Comparison of ENCODE assay signal across 8 mouse cellular contexts in genomic region chr3:123234191-123234836, GRCm38 (mm10). TPM values are rescaled to one million over a fixed set of nuclear protein-coding genes. Genes with fewer than 3 reads are reported as not detected.
DNase-seq lines count a peak whose midpoint lies in the region; ATAC-seq and TF ChIP-seq lines count a peak whose summit lies in the region.

No protein-coding gene starts in this region.

- H3K27ac ChIP-seq in CH12.LX (ENCODE audit: insufficient read depth, low read depth) = no peak overlapping the region

- H3K9me3 ChIP-seq in CH12.LX (replicated peaks; ENCODE audit: low read length) = peaks cover 3% of the 10 kb centered on the region

- peak overlapping the region; percentile 51 for H3K4me2 ChIP-seq in CH12.LX (ENCODE audit: insufficient read depth, low read depth, poor library complexity, severe bottlenecking)

- intact Hi-C loops in heart, postnatal 25 days (cut with DNase I) = loop anchor here (5.0 kb wide), 1 partner anchor 42 kb away; no protein-coding TSS in a partner anchor
- intact Hi-C loops in heart, postnatal 14 days (cut with DNase I) = loop anchor here (1.0 to 10.0 kb wide), 3 partner anchors 66 to 120 kb away; no protein-coding TSS in a partner anchor

- TF ChIP-seq POLR2A in CH12.LX (IDR thresholded peaks at IDR 0.05; ENCODE audit: low read depth, low read length) = no peak

- peak; percentile 91 for TF ChIP-seq RAD21 in CH12.LX (IDR thresholded peaks at IDR 0.05; ENCODE audit: low read depth, low read length)

- H3K27me3 ChIP-seq in CH12.LX (replicated peaks) = no peaks in the 10 kb centered on the region

- no peak for TF ChIP-seq EP300 in CH12.LX (IDR thresholded peaks at IDR 0.05; ENCODE audit: low read length)

- H3K9ac ChIP-seq in CH12.LX (ENCODE audit: insufficient read depth, low read depth) = no peak overlapping the region; the same call in 1 of the 2 replicates

- H3K4me3 ChIP-seq in CH12.LX (replicated peaks in 1 of 3; ENCODE audit: low read depth in 2 of 3, low read length in 2 of 3, poor library complexity in 1 of 3) = no peak overlapping the region

- peak; percentile 96 for DNase-seq in heart, adult 11 months
- DNase-seq in heart, postnatal 25 days (ENCODE audit: low spot score) = no peak
- peak; percentile 51 for DNase-seq in CH12.LX (ENCODE audit: extremely low read depth)
- DNase-seq in embryo, embryonic 10.5 days (ENCODE audit: low spot score) = peak; percentile 59
- peak; percentile 31 to 60 for DNase-seq in heart, postnatal 14 days
- peak; percentile 28 for DNase-seq in layer of hippocampus, adult 9-11 months
- peak; percentile 17 for DNase-seq in thymus, postnatal 4 days

- in situ Hi-C loops in CH12.LX (cut with MboI; ENCODE audit: low pct_ligation_motif_present, low pct_unique_long_range_greater_than_20kb, low sequenced_read_pairs) = loop anchor here (10.0 kb wide), 2 partner anchors 60 to 90 kb away; no protein-coding TSS in a partner anchor

- no peaks in the 10 kb centered on the region for H3K79me2 ChIP-seq in CH12.LX (replicated peaks; ENCODE audit: control insufficient read depth, extremely low read depth, insufficient read depth, poor library complexity, severe bottlenecking)

- ATAC-seq in megakaryocyte-erythroid progenitor cell, adult 5-6 weeks (replicated peaks; ENCODE audit: low FRiP score, low TSS enrichment, poor library complexity, severe bottlenecking) = peak; percentile 57; the same call in 1 of the 2 replicates

- peak in 1 of 2 experiments; percentile 89; a peak in 2 of 4 replicates for TF ChIP-seq CTCF in CH12.LX (conservative IDR thresholded peaks at IDR 0.05 in 1 of 2, IDR thresholded peaks at IDR 0.05 in 1 of 2; ENCODE audit: low read depth in 2 of 2, low read length in 2 of 2)

- no peaks in the 10 kb centered on the region for H3K36me3 ChIP-seq in CH12.LX (replicated peaks in 1 of 2; ENCODE audit: control insufficient read depth in 1 of 2, insufficient read depth in 1 of 2, low read length in 1 of 2)

- dilution Hi-C loops in CH12.LX (cut with MboI; ENCODE audit: extremely low pct_ligation_motif_present, extremely low pct_unique_long_range_greater_than_20kb, low sequenced_read_pairs) = no loop called here

- H3K4me1 ChIP-seq in CH12.LX (ENCODE audit: control insufficient read depth in 1 of 2, insufficient read depth in 2 of 2) = peaks cover 2 to 10% of the 10 kb centered on the region in 2 experiments; a peak in 3 of 4 replicates

TF ChIP-seq in CH12.LX, 34 proteins besides CTCF, POLR2A, EP300 and RAD21:
- peak; percentile 93 for TF ChIP-seq SMC3 (IDR thresholded peaks at IDR 0.05; ENCODE audit: low read depth, low read length)
- TF ChIP-seq CHD1 (IDR thresholded peaks at IDR 0.05; ENCODE audit: low read depth, low read length) = no peak
- TF ChIP-seq NRF1 (IDR thresholded peaks at IDR 0.05; ENCODE audit: low read depth, low read length) = no peak
- no peak for TF ChIP-seq ELF1 (IDR thresholded peaks at IDR 0.05; ENCODE audit: low read depth, low read length)
- TF ChIP-seq ZC3H11A (IDR thresholded peaks at IDR 0.05; ENCODE audit: low read depth, low read length) = peak; percentile 57; the same call in 1 of the 2 replicates
- no peak for TF ChIP-seq MXI1 (IDR thresholded peaks at IDR 0.05; ENCODE audit: low read depth, low read length)
- no peak for TF ChIP-seq POLR2AphosphoS2 (IDR thresholded peaks at IDR 0.05; ENCODE audit: low read depth, low read length)
TF ChIP-seq in CH12.LX: peak in this region for 2.

RNA-seq across cellular contexts. Expression of gene Synpo2, which starts 1.6 kb away (rescaled TPM):
- 10 to 100 TPM; 75.9 to 80.6 TPM for total RNA-seq in heart, postnatal 25 days (2021)
- 0.21 and 1.1 TPM in 2 replicates for total RNA-seq in CH12.LX (2012; rRNA removed)
- 0.13 TPM in 1 of 2 replicates, not detected in the other for total RNA-seq in CH12.LX (2014; rRNA removed)
- polyA plus RNA-seq in CH12.LX (2012; ENCODE audit: insufficient read length, low read depth) = 0.03 and 0.13 TPM in 2 replicates
- 10 to 100 TPM; 62.0 to 65.2 TPM for total RNA-seq in heart, postnatal 14 days (2021)
- 3.6 and 10.3 TPM in 2 replicates for total RNA-seq in megakaryocyte-erythroid progenitor cell, adult 5-6 weeks (2014; fragmentation: Nextera tagmentation)
- 1.5 and 2.3 TPM in 2 replicates for total RNA-seq in megakaryocyte-erythroid progenitor cell, adult 5-6 weeks (2017)

RNA-seq across cellular contexts. Expression of gene Sec24d, which starts 32.9 kb away (rescaled TPM):
- total RNA-seq in heart, postnatal 25 days (2021) = 10 to 100 TPM; 41.4 to 41.8 TPM
- total RNA-seq in CH12.LX (2012; rRNA removed) (33.1 and 37.1 TPM in 2 replicates), CH12.LX (2014; rRNA removed) (45.8 and 50.9 TPM in 2 replicates)
- 51.4 and 51.7 TPM in 2 replicates for polyA plus RNA-seq in CH12.LX (2012; ENCODE audit: insufficient read length, low read depth)
- total RNA-seq in heart, postnatal 14 days (2021) = 10 to 100 TPM; 43.5 to 54.0 TPM
- 11.5 and 19.0 TPM in 2 replicates for total RNA-seq in megakaryocyte-erythroid progenitor cell, adult 5-6 weeks (2014; fragmentation: Nextera tagmentation)
- total RNA-seq in megakaryocyte-erythroid progenitor cell, adult 5-6 weeks (2017) = 16.7 and 17.0 TPM in 2 replicates

Comparison
In these comparisons a context has a peak if more than half of its experiments do, and no peak if none do; other contexts are left out.
1. RNA of gene Synpo2, which starts 1.6 kb away (total RNA-seq): 75.9 to 80.6 TPM in heart, postnatal 25 days and 62.0 to 65.2 TPM in heart, postnatal 14 days; 1.5 to 10.3 TPM in megakaryocyte-erythroid progenitor cell, adult 5-6 weeks and 0.13 to 1.1 TPM in CH12.LX; every median in the first group is over 4 times any median in the second.